Mouse (Mus musculus): ENCODE data around the gene Kif12. TPM values are rescaled to one million over a fixed set of nuclear protein-coding genes. Genes with fewer than 3 reads are reported as not detected.

Kif12 gene
- polyA plus RNA-seq, 1 experiment from 2014 or later: 61.9 TPM

- Histone ChIP-seq H3K27me3 (replicated peaks; ENCODE audit: control insufficient read depth, insufficient read depth, low read length) (no peaks in the 10 kb centered on the region), H3K4me1 (replicated peaks; ENCODE audit: control insufficient read depth, insufficient read depth, low read length) (peaks cover 8% of the 10 kb centered on the region; the same call in 1 of the 2 replicates), H3K9ac (ENCODE audit: low read depth, low read length) (no peak within 1 kb of the TSS), H3K4me2 (replicated peaks; ENCODE audit: low read depth) (no peak within 1 kb of the TSS), H3K27ac (ENCODE audit: low read depth, low read length) (no peak within 1 kb of the TSS), H3K9me3 (ENCODE audit: control insufficient read depth) (no peaks in the 10 kb centered on the region), H3K4me3 (ENCODE audit: low read depth, low read length) (no peak within 1 kb of the TSS), H3K36me3 (ENCODE audit: control insufficient read depth, insufficient read depth) (no peaks in the 10 kb centered on the region)
- ATAC-seq: no peak
- WGBS: 62% methylated on average over 5 of the region's 5 CpGs
- TF ChIP-seq CTCF (IDR thresholded peaks at IDR 0.05; ENCODE audit: low read depth): no peak
Measured at GRCm38 (mm10) chr4:63154699-63155098, 17.2 kb downstream of the Kif12 start, which contains the start of gene Ambp. TSS of gene Ambp (minus strand) at chr4:63154799.

GRCm38 (mm10) chr4:63154028-63154427 is 17.9 kb downstream of the Kif12 start:
- no peak for ATAC-seq
- TF ChIP-seq CTCF (IDR thresholded peaks at IDR 0.05; ENCODE audit: low read depth): no peak
- no peaks in the 10 kb centered on the region for H3K36me3 ChIP-seq (ENCODE audit: control insufficient read depth, insufficient read depth)
- H3K4me1 ChIP-seq (replicated peaks; ENCODE audit: control insufficient read depth, insufficient read depth, low read length): peaks cover 8% of the 10 kb centered on the region; the same call in 1 of the 2 replicates
- H3K4me2 ChIP-seq (replicated peaks; ENCODE audit: low read depth): no peak overlapping the region
- no peak overlapping the region for H3K27ac ChIP-seq (ENCODE audit: low read depth, low read length)
- no peaks in the 10 kb centered on the region for H3K27me3 ChIP-seq (replicated peaks; ENCODE audit: control insufficient read depth, insufficient read depth, low read length)
- 47% methylated on average over 4 of the region's 4 CpGs for WGBS
- H3K9ac ChIP-seq (ENCODE audit: low read depth, low read length): no peak overlapping the region
- H3K4me3 ChIP-seq (ENCODE audit: low read depth, low read length): no peak overlapping the region
- H3K9me3 ChIP-seq (ENCODE audit: control insufficient read depth): no peaks in the 10 kb centered on the region

- Histone ChIP-seq H3K4me3 (ENCODE audit: low read depth, low read length) (no peak overlapping the region), H3K9ac (ENCODE audit: low read depth, low read length) (no peak overlapping the region), H3K36me3 (ENCODE audit: control insufficient read depth, insufficient read depth) (no peaks in the 10 kb centered on the region), H3K4me1 (replicated peaks; ENCODE audit: control insufficient read depth, insufficient read depth, low read length) (peaks cover 8% of the 10 kb centered on the region; the same call in 1 of the 2 replicates), H3K9me3 (ENCODE audit: control insufficient read depth) (no peaks in the 10 kb centered on the region), H3K27ac (ENCODE audit: low read depth, low read length) (no peak overlapping the region), H3K4me2 (replicated peaks; ENCODE audit: low read depth) (no peak overlapping the region), H3K27me3 (replicated peaks; ENCODE audit: control insufficient read depth, insufficient read depth, low read length) (no peaks in the 10 kb centered on the region)
- no peak for TF ChIP-seq CTCF (IDR thresholded peaks at IDR 0.05; ENCODE audit: low read depth)
- 93% methylated on average over 6 of the region's 6 CpGs for WGBS
- no peak for ATAC-seq
Measured at GRCm38 (mm10) chr4:63151127-63151526, 20.8 kb downstream of the Kif12 start.

GRCm38 (mm10) chr4:63147268-63147667 is 24.7 kb downstream of the Kif12 start:
- Histone ChIP-seq H3K27ac (ENCODE audit: low read depth, low read length) (no peak overlapping the region), H3K36me3 (ENCODE audit: control insufficient read depth, insufficient read depth) (no peaks in the 10 kb centered on the region), H3K9ac (ENCODE audit: low read depth, low read length) (no peak overlapping the region), H3K4me1 (replicated peaks; ENCODE audit: control insufficient read depth, insufficient read depth, low read length) (no peaks in the 10 kb centered on the region), H3K4me2 (replicated peaks; ENCODE audit: low read depth) (no peak overlapping the region), H3K4me3 (ENCODE audit: low read depth, low read length) (no peak overlapping the region), H3K9me3 (ENCODE audit: control insufficient read depth) (no peaks in the 10 kb centered on the region), H3K27me3 (replicated peaks; ENCODE audit: control insufficient read depth, insufficient read depth, low read length) (no peaks in the 10 kb centered on the region)
- peak; percentile 41 for TF ChIP-seq CTCF (IDR thresholded peaks at IDR 0.05; ENCODE audit: low read depth)
- 94% methylated on average over 6 of the region's 6 CpGs for WGBS
- ATAC-seq: no peak

GRCm38 (mm10) chr4:63129891-63130624 is 41.9 kb downstream of the Kif12 start:
- no peak overlapping the region for H3K9ac ChIP-seq (ENCODE audit: low read depth, low read length)
- H3K4me2 ChIP-seq (replicated peaks; ENCODE audit: low read depth): no peak overlapping the region
- H3K4me1 ChIP-seq (replicated peaks; ENCODE audit: control insufficient read depth, insufficient read depth, low read length): no peaks in the 10 kb centered on the region
- no peak overlapping the region for H3K27ac ChIP-seq (ENCODE audit: low read depth, low read length)
- TF ChIP-seq CTCF (IDR thresholded peaks at IDR 0.05; ENCODE audit: low read depth): no peak
- no peaks in the 10 kb centered on the region for H3K27me3 ChIP-seq (replicated peaks; ENCODE audit: control insufficient read depth, insufficient read depth, low read length)
- H3K9me3 ChIP-seq (ENCODE audit: control insufficient read depth): no peaks in the 10 kb centered on the region
- ATAC-seq: no peak
- no peak overlapping the region for H3K4me3 ChIP-seq (ENCODE audit: low read depth, low read length)
- H3K36me3 ChIP-seq (ENCODE audit: control insufficient read depth, insufficient read depth): peaks cover 38% of the 10 kb centered on the region; the same call in 1 of the 2 replicates
- 92% methylated on average over 5 of the region's 5 CpGs for WGBS

GRCm38 (mm10) chr4:63124861-63125466 is 47.0 kb downstream of the Kif12 start:
- no peaks in the 10 kb centered on the region for H3K27me3 ChIP-seq (replicated peaks; ENCODE audit: control insufficient read depth, insufficient read depth, low read length)
- H3K9ac ChIP-seq (ENCODE audit: low read depth, low read length): no peak overlapping the region
- H3K9me3 ChIP-seq (ENCODE audit: control insufficient read depth): 0 out of 2 replicates have a peak, but pooled peaks cover 5% of the 10 kb centered on the region
- TF ChIP-seq CTCF (IDR thresholded peaks at IDR 0.05; ENCODE audit: low read depth): no peak
- H3K4me2 ChIP-seq (replicated peaks; ENCODE audit: low read depth): no peak overlapping the region
- WGBS: 84% methylated on average over 8 of the region's 8 CpGs
- H3K4me1 ChIP-seq (replicated peaks; ENCODE audit: control insufficient read depth, insufficient read depth, low read length): no peaks in the 10 kb centered on the region
- H3K4me3 ChIP-seq (ENCODE audit: low read depth, low read length): no peak overlapping the region
- H3K36me3 ChIP-seq (ENCODE audit: control insufficient read depth, insufficient read depth): peaks cover 24% of the 10 kb centered on the region
- ATAC-seq: no peak
- no peak overlapping the region for H3K27ac ChIP-seq (ENCODE audit: low read depth, low read length)
